13 mouse cellular contexts compared by ENCODE assay signal in the genomic region with DNA sequence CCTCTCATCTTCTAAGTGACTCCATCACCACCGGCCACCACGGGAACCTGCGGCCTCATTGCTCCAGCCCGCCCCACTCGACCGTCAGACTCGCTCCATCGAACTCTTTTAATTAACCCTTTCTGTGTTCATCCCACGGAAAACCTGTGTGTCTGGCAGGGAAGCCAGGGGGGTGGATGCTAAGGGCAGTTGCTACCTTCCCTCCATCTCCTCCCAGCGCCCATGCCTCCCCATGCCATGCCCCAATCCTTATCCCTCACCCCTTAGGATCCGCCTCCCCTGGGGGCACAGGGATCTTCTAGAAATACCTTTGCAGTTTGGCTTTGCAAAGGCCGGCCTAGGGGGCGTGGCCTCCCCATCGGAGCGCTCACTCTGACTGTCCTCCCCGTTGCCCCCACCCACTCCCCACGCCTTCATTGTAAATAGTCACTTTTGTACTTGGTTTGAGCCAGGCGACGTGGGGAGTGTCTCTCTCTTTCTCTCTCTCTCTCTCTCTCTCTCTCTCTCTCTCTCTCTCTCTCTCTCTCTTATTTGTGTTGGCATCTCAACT. TPM values are rescaled to one million over a fixed set of nuclear protein-coding genes. Genes with fewer than 3 reads are reported as not detected.
DNase-seq lines count a peak whose midpoint lies in the region; ATAC-seq and TF ChIP-seq lines count a peak whose summit lies in the region.
"Had no signal": no experiment of that assay in that cellular context is flagged by ENCODE, and none has a peak within 500 bp of the region (broad histone marks: within the 10 kb centered on the region; RNA-seq: fewer than 3 reads in every experiment).

No protein-coding gene starts in this region.

- no peak overlapping the region for H3K4me3 ChIP-seq in lung, embryonic 14.5 days (ENCODE audit: low read depth, low read length)
- peak overlapping the region; percentile 35 for H3K4me3 ChIP-seq in forebrain, embryonic 12.5 days (replicated peaks)
- no peak overlapping the region for H3K4me3 ChIP-seq in hindbrain, embryonic 14.5 days (replicated peaks; ENCODE audit: low read length)
- H3K4me3 ChIP-seq in neural tube, embryonic 13.5 days: no peak overlapping the region
- no peak overlapping the region for H3K4me3 ChIP-seq in liver, embryonic 12.5 days
- H3K4me3 ChIP-seq: myocyte had no signal

- 2% methylated on average over 19 of the region's 19 CpGs for WGBS in lung, embryonic 14.5 days
- 3% methylated on average over 19 of the region's 19 CpGs for WGBS in forebrain, embryonic 12.5 days
- WGBS in hindbrain, embryonic 14.5 days: 4% methylated on average over 19 of the region's 19 CpGs
- 3% methylated on average over 19 of the region's 19 CpGs for WGBS in neural tube, embryonic 13.5 days
- under 1% methylated on average over 19 of the region's 19 CpGs for WGBS in liver, embryonic 12.5 days (ENCODE audit: insufficient replicate concordance)

- DNase-seq in lung, embryonic 14.5 days: no peak
- DNase-seq in lung, postnatal 10 days: no peak
- no peak for DNase-seq in hindbrain, embryonic 14.5 days (ENCODE audit: low spot score)
- DNase-seq in gastrocnemius, adult 8-10 months (ENCODE audit: low spot score in 2 of 2): no peak
- DNase-seq: heart, postnatal 10 days; lung, adult 2 months; right cerebral cortex, postnatal 14 days had no signal

- H3K9ac ChIP-seq in lung, embryonic 14.5 days: no peak overlapping the region
- peak overlapping the region; percentile 49; the same call in 1 of the 2 replicates for H3K9ac ChIP-seq in forebrain, embryonic 12.5 days
- no peak overlapping the region for H3K9ac ChIP-seq in hindbrain, embryonic 14.5 days
- H3K9ac ChIP-seq in neural tube, embryonic 13.5 days: peak overlapping the region; percentile 22; the same call in 1 of the 2 replicates
- H3K9ac ChIP-seq in liver, embryonic 12.5 days: no peak overlapping the region

- H3K4me1 ChIP-seq in lung, embryonic 14.5 days (ENCODE audit: insufficient read depth): no peaks in the 10 kb centered on the region
- peaks cover 63% of the 10 kb centered on the region for H3K4me1 ChIP-seq in forebrain, embryonic 12.5 days
- peaks cover 30% of the 10 kb centered on the region for H3K4me1 ChIP-seq in hindbrain, embryonic 14.5 days (replicated peaks; ENCODE audit: control insufficient read depth, insufficient read depth, low read length)
- H3K4me1 ChIP-seq in neural tube, embryonic 13.5 days (replicated peaks): peaks cover 68% of the 10 kb centered on the region
- peaks cover 17% of the 10 kb centered on the region for H3K4me1 ChIP-seq in liver, embryonic 12.5 days

- H3K9me3 ChIP-seq in lung, embryonic 14.5 days (ENCODE audit: low read depth, low read length): no peaks in the 10 kb centered on the region
- H3K9me3 ChIP-seq in forebrain, embryonic 12.5 days: no peaks in the 10 kb centered on the region
- no peaks in the 10 kb centered on the region for H3K9me3 ChIP-seq in hindbrain, embryonic 14.5 days (ENCODE audit: control insufficient read depth, low read length)
- H3K9me3 ChIP-seq in neural tube, embryonic 13.5 days: no peaks in the 10 kb centered on the region
- H3K9me3 ChIP-seq in liver, embryonic 12.5 days (replicated peaks): no peaks in the 10 kb centered on the region

- TF ChIP-seq CTCF in lung, embryonic 14.5 days (IDR thresholded peaks at IDR 0.05; ENCODE audit: low read depth): no peak

- no peak for ATAC-seq in lung, embryonic 14.5 days (ENCODE audit: insufficient read depth)
- ATAC-seq in forebrain, embryonic 12.5 days (ENCODE audit: low FRiP score): 0 out of 2 replicates have a peak, but pooled peaks have one; percentile 0
- ATAC-seq in hindbrain, embryonic 14.5 days (ENCODE audit: low FRiP score): no peak
- no peak for ATAC-seq in neural tube, embryonic 13.5 days (ENCODE audit: low read depth)
- no peak for ATAC-seq in liver, embryonic 12.5 days

- H3K27me3 ChIP-seq in lung, embryonic 14.5 days (ENCODE audit: insufficient read depth, low read length): peaks cover 67% of the 10 kb centered on the region
- peaks cover 50% of the 10 kb centered on the region for H3K27me3 ChIP-seq in forebrain, embryonic 12.5 days
- H3K27me3 ChIP-seq in hindbrain, embryonic 14.5 days (ENCODE audit: control insufficient read depth, insufficient read depth, low read length): no peaks in the 10 kb centered on the region
- peaks cover 8% of the 10 kb centered on the region for H3K27me3 ChIP-seq in neural tube, embryonic 13.5 days
- H3K27me3 ChIP-seq in liver, embryonic 12.5 days (replicated peaks): peaks cover 90% of the 10 kb centered on the region

- peak overlapping the region; percentile 7; the same call in 1 of the 2 replicates for H3K4me2 ChIP-seq in lung, embryonic 14.5 days
- H3K4me2 ChIP-seq in forebrain, embryonic 12.5 days: peak overlapping the region; percentile 72
- peak overlapping the region; percentile 46 for H3K4me2 ChIP-seq in hindbrain, embryonic 14.5 days (replicated peaks)
- peak overlapping the region; percentile 51 for H3K4me2 ChIP-seq in neural tube, embryonic 13.5 days
- H3K4me2 ChIP-seq in liver, embryonic 12.5 days: no peak overlapping the region; the same call in 1 of the 2 replicates

- H3K36me3 ChIP-seq in lung, embryonic 14.5 days (ENCODE audit: insufficient read depth): no peaks in the 10 kb centered on the region
- H3K36me3 ChIP-seq in forebrain, embryonic 12.5 days (replicated peaks): 0 out of 2 replicates have a peak, but pooled peaks cover 4% of the 10 kb centered on the region
- H3K36me3 ChIP-seq in hindbrain, embryonic 14.5 days (replicated peaks; ENCODE audit: control insufficient read depth, insufficient read depth): peaks cover 12% of the 10 kb centered on the region; the same call in 1 of the 2 replicates
- peaks cover 10% of the 10 kb centered on the region; the same call in 1 of the 2 replicates for H3K36me3 ChIP-seq in neural tube, embryonic 13.5 days
- H3K36me3 ChIP-seq in liver, embryonic 12.5 days: no peaks in the 10 kb centered on the region

- no peak overlapping the region for H3K27ac ChIP-seq in lung, embryonic 14.5 days (ENCODE audit: low read depth)
- H3K27ac ChIP-seq in forebrain, embryonic 12.5 days: no peak overlapping the region
- no peak overlapping the region for H3K27ac ChIP-seq in hindbrain, embryonic 14.5 days
- no peak overlapping the region for H3K27ac ChIP-seq in neural tube, embryonic 13.5 days (replicated peaks)
- no peak overlapping the region for H3K27ac ChIP-seq in liver, embryonic 12.5 days

RNA-seq across cellular contexts. Expression of a gene that starts 23.8 kb away (rescaled TPM):
- polyA plus RNA-seq in lung, embryonic 14.5 days (2014; fragmentation: Nextera tagmentation; extraction: Ambion mirVana): not detected in 2 replicates
- polyA plus RNA-seq in forebrain, embryonic 12.5 days (2016; fragmentation: Nextera tagmentation; extraction: Ambion mirVana): 0.24 and 0.28 TPM in 2 replicates
- 0.52 and 0.69 TPM in 2 replicates for polyA plus RNA-seq in hindbrain, embryonic 14.5 days (2014; fragmentation: Nextera tagmentation; extraction: Ambion mirVana)
- polyA plus RNA-seq in neural tube, embryonic 13.5 days (2015; fragmentation: Nextera tagmentation; extraction: Ambion mirVana): 0.56 TPM in 2 replicates
- not detected in 2 replicates for polyA plus RNA-seq in liver, embryonic 12.5 days (2016; fragmentation: Nextera tagmentation; extraction: Ambion mirVana)
- total RNA-seq in gastrocnemius, adult 8-10 months (2022): not detected
- total RNA-seq: ES-E14; heart, postnatal 10 days had no signal
- polyA plus RNA-seq: limb, embryonic 11.5 days; myocyte had no signal

RNA-seq across cellular contexts. Expression of a gene that starts 27.7 kb away (rescaled TPM):
- polyA plus RNA-seq in lung, embryonic 14.5 days (2014; fragmentation: Nextera tagmentation; extraction: Ambion mirVana): 3.7 and 4.8 TPM in 2 replicates
- polyA plus RNA-seq in forebrain, embryonic 12.5 days (2016; fragmentation: Nextera tagmentation; extraction: Ambion mirVana): 3.3 and 4.6 TPM in 2 replicates
- 6.7 and 7.4 TPM in 2 replicates for polyA plus RNA-seq in hindbrain, embryonic 14.5 days (2014; fragmentation: Nextera tagmentation; extraction: Ambion mirVana)
- 5.8 and 7.4 TPM in 2 replicates for polyA plus RNA-seq in neural tube, embryonic 13.5 days (2015; fragmentation: Nextera tagmentation; extraction: Ambion mirVana)
- polyA plus RNA-seq in liver, embryonic 12.5 days (2016; fragmentation: Nextera tagmentation; extraction: Ambion mirVana): 1.3 and 1.7 TPM in 2 replicates
- 10 to 100 TPM in 2 of 4 experiments, 1 to 10 TPM in 2; 8.0 to 10.6 (median 9.9) TPM for total RNA-seq in gastrocnemius, adult 8-10 months (2022)

RNA-seq across cellular contexts. Expression of a gene that starts 37.7 kb away (rescaled TPM):
- polyA plus RNA-seq in lung, embryonic 14.5 days (2014; fragmentation: Nextera tagmentation; extraction: Ambion mirVana): 1.2 TPM in 2 replicates
- 10.8 and 11.3 TPM in 2 replicates for polyA plus RNA-seq in forebrain, embryonic 12.5 days (2016; fragmentation: Nextera tagmentation; extraction: Ambion mirVana)
- 15.4 and 16.3 TPM in 2 replicates for polyA plus RNA-seq in hindbrain, embryonic 14.5 days (2014; fragmentation: Nextera tagmentation; extraction: Ambion mirVana)
- 9.7 and 10.7 TPM in 2 replicates for polyA plus RNA-seq in neural tube, embryonic 13.5 days (2015; fragmentation: Nextera tagmentation; extraction: Ambion mirVana)
- polyA plus RNA-seq in liver, embryonic 12.5 days (2016; fragmentation: Nextera tagmentation; extraction: Ambion mirVana): 0.13 and 0.16 TPM in 2 replicates
- total RNA-seq in gastrocnemius, adult 8-10 months (2022): 1 to 10 TPM in 1 of 4 experiments, under 1 TPM in 3; 0.63 to 1.4 (median 0.97) TPM

RNA-seq across cellular contexts. Expression of a gene that starts 40.5 kb away (rescaled TPM):
- polyA plus RNA-seq in lung, embryonic 14.5 days (2014; fragmentation: Nextera tagmentation; extraction: Ambion mirVana): 27.3 and 35.0 TPM in 2 replicates
- polyA plus RNA-seq in forebrain, embryonic 12.5 days (2016; fragmentation: Nextera tagmentation; extraction: Ambion mirVana): 36.2 and 39.8 TPM in 2 replicates
- polyA plus RNA-seq in hindbrain, embryonic 14.5 days (2014; fragmentation: Nextera tagmentation; extraction: Ambion mirVana): 32.4 and 38.1 TPM in 2 replicates
- 28.4 and 29.9 TPM in 2 replicates for polyA plus RNA-seq in neural tube, embryonic 13.5 days (2015; fragmentation: Nextera tagmentation; extraction: Ambion mirVana)
- polyA plus RNA-seq in liver, embryonic 12.5 days (2016; fragmentation: Nextera tagmentation; extraction: Ambion mirVana): 20.1 and 22.3 TPM in 2 replicates
- 10 to 100 TPM; 19.3 to 20.7 (median 19.7) TPM for total RNA-seq in gastrocnemius, adult 8-10 months (2022)

RNA-seq across cellular contexts. Expression of a gene that starts 53.2 kb away (rescaled TPM):
- 20.4 and 24.7 TPM in 2 replicates for polyA plus RNA-seq in lung, embryonic 14.5 days (2014; fragmentation: Nextera tagmentation; extraction: Ambion mirVana)
- polyA plus RNA-seq in forebrain, embryonic 12.5 days (2016; fragmentation: Nextera tagmentation; extraction: Ambion mirVana): 39.7 and 41.0 TPM in 2 replicates
- 23.9 and 24.0 TPM in 2 replicates for polyA plus RNA-seq in hindbrain, embryonic 14.5 days (2014; fragmentation: Nextera tagmentation; extraction: Ambion mirVana)
- polyA plus RNA-seq in neural tube, embryonic 13.5 days (2015; fragmentation: Nextera tagmentation; extraction: Ambion mirVana): 19.7 and 23.0 TPM in 2 replicates
- polyA plus RNA-seq in liver, embryonic 12.5 days (2016; fragmentation: Nextera tagmentation; extraction: Ambion mirVana): 16.8 and 18.3 TPM in 2 replicates
- 1 to 10 TPM; 4.0 to 5.6 (median 4.7) TPM for total RNA-seq in gastrocnemius, adult 8-10 months (2022)

Comparison
In these comparisons a context has a peak if more than half of its experiments do, and no peak if none do; other contexts are left out.
1. H3K9ac ChIP-seq: peak in forebrain, embryonic 12.5 days (single experiment) and neural tube, embryonic 13.5 days (single experiment); none in lung, embryonic 14.5 days (single experiment), hindbrain, embryonic 14.5 days (single experiment) and liver, embryonic 12.5 days (single experiment).